Mouse (Mus musculus): ENCODE measurements around the gene Cdk9. TPM values are rescaled to one million over a fixed set of nuclear protein-coding genes. Genes with fewer than 3 reads are reported as not detected.

The Cdk9 gene
- polyA plus RNA-seq, 1 experiment = 76.6 TPM

- TF ChIP-seq MYOG (IDR thresholded peaks at IDR 0.05; ENCODE audit: control insufficient read depth in 1 of 3, insufficient read depth in 1 of 3, insufficient read length in 2 of 3, low read depth in 2 of 3) = no peak
- no peak for TF ChIP-seq SRF (IDR thresholded peaks at IDR 0.05; ENCODE audit: control insufficient read depth, insufficient read length, low read depth)
- no peak for TF ChIP-seq REST (IDR thresholded peaks at IDR 0.05; ENCODE audit: insufficient read depth, insufficient read length)
- TF ChIP-seq CEBPB (IDR thresholded peaks at IDR 0.05; ENCODE audit: insufficient read depth, poor library complexity, severe bottlenecking) = no peak
- no peak for TF ChIP-seq POLR2AphosphoS2 (IDR thresholded peaks at IDR 0.05; ENCODE audit: insufficient read length, low read depth)
- TF ChIP-seq POLR2A (IDR thresholded peaks at IDR 0.05; ENCODE audit: insufficient read length, low read depth) = no peak
- no peak for TF ChIP-seq MYOD1 (IDR thresholded peaks at IDR 0.05; ENCODE audit: control insufficient read depth in 1 of 3, insufficient read length in 2 of 3, low read depth in 2 of 3)
- TF ChIP-seq TCF3 (IDR thresholded peaks at IDR 0.05; ENCODE audit: insufficient read length, low read depth) = no peak
- no peak for TF ChIP-seq E2F4 (IDR thresholded peaks at IDR 0.05; ENCODE audit: insufficient read depth)
- no peak for TF ChIP-seq USF1 (IDR thresholded peaks at IDR 0.05; ENCODE audit: low read depth)
- TF ChIP-seq MAX (IDR thresholded peaks at IDR 0.05; ENCODE audit: low read depth) = no peak
- no peak for TF ChIP-seq TCF12 (IDR thresholded peaks at IDR 0.05; ENCODE audit: insufficient read depth, poor library complexity, severe bottlenecking)
- no peaks in the 10 kb centered on the region for H3K27me3 ChIP-seq (ENCODE audit: control insufficient read depth, insufficient read depth, insufficient read length)
Observed at GRCm38 (mm10) chr2:32669876-32670275, 43.0 kb downstream of the Cdk9 start.

DNA sequence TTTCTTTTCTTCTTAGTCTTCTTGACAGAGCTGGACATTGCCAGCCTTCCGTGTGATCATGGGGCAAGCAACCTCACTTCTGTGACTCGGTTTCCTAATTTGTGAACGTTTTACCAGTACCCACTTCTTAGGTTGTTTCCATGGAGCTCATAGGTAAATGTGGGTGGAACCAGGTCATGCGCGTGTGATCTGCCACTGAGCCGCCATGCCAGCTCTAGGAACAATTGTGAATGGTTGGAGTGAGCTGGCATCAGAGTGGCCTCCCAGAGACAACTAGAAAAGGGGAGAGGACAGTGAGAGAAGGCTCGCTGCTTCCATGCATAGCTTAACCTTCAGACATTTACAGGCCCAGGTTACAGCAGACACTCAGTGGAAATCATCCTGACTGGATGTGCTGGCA is 44.7 kb downstream of the Cdk9 start:
- no peak overlapping the region for H3ac ChIP-seq (ENCODE audit: control insufficient read depth, insufficient read length)
- H3K4me2 ChIP-seq (ENCODE audit: low read depth) = no peak overlapping the region
- no peaks in the 10 kb centered on the region for H3K27me3 ChIP-seq (ENCODE audit: control insufficient read depth, insufficient read depth, insufficient read length)
- no peak overlapping the region for H3K4me3 ChIP-seq
- no peaks in the 10 kb centered on the region for H3K36me3 ChIP-seq (ENCODE audit: control insufficient read depth, insufficient read depth)
- no peaks in the 10 kb centered on the region for H3K79me2 ChIP-seq (ENCODE audit: control insufficient read depth, insufficient read depth)
- no peak for TF ChIP-seq MAX (IDR thresholded peaks at IDR 0.05; ENCODE audit: low read depth)
- TF ChIP-seq MYOD1 (IDR thresholded peaks at IDR 0.05; ENCODE audit: control insufficient read depth in 1 of 3, insufficient read length in 2 of 3, low read depth in 2 of 3) = no peak
- no peak for TF ChIP-seq USF1 (IDR thresholded peaks at IDR 0.05; ENCODE audit: low read depth)
- no peak for TF ChIP-seq POLR2AphosphoS2 (IDR thresholded peaks at IDR 0.05; ENCODE audit: insufficient read length, low read depth)
- no peak for TF ChIP-seq TCF3 (IDR thresholded peaks at IDR 0.05; ENCODE audit: insufficient read length, low read depth)
- TF ChIP-seq MYOG (IDR thresholded peaks at IDR 0.05; ENCODE audit: control insufficient read depth in 1 of 3, insufficient read depth in 1 of 3, insufficient read length in 2 of 3, low read depth in 2 of 3) = no peak
- no peak for TF ChIP-seq E2F4 (IDR thresholded peaks at IDR 0.05; ENCODE audit: insufficient read depth)
- TF ChIP-seq TCF12 (IDR thresholded peaks at IDR 0.05; ENCODE audit: insufficient read depth, poor library complexity, severe bottlenecking) = no peak
- no peak for TF ChIP-seq POLR2A (IDR thresholded peaks at IDR 0.05; ENCODE audit: insufficient read length, low read depth)
- no peak for TF ChIP-seq CEBPB (IDR thresholded peaks at IDR 0.05; ENCODE audit: insufficient read depth, poor library complexity, severe bottlenecking)
- no peak for TF ChIP-seq SRF (IDR thresholded peaks at IDR 0.05; ENCODE audit: control insufficient read depth, insufficient read length, low read depth)
- TF ChIP-seq REST (IDR thresholded peaks at IDR 0.05; ENCODE audit: insufficient read depth, insufficient read length) = no peak

More at GRCm38 (mm10) chr2:32669876-32670275, 43.0 kb downstream of the Cdk9 start:
- H3K36me3 ChIP-seq (ENCODE audit: control insufficient read depth, insufficient read depth) = no peaks in the 10 kb centered on the region
- H3K79me2 ChIP-seq (ENCODE audit: control insufficient read depth, insufficient read depth) = no peaks in the 10 kb centered on the region
- H3K4me3 ChIP-seq = no peak overlapping the region
- no peak overlapping the region for H3ac ChIP-seq (ENCODE audit: control insufficient read depth, insufficient read length)
- no peak overlapping the region for H3K4me2 ChIP-seq (ENCODE audit: low read depth)

GRCm38 (mm10) chr2:32667775-32668174 is 45.1 kb downstream of the Cdk9 start:
- no peaks in the 10 kb centered on the region for H3K79me2 ChIP-seq (ENCODE audit: control insufficient read depth, insufficient read depth)
- no peak for TF ChIP-seq CEBPB (IDR thresholded peaks at IDR 0.05; ENCODE audit: insufficient read depth, poor library complexity, severe bottlenecking)
- no peak for TF ChIP-seq MAX (IDR thresholded peaks at IDR 0.05; ENCODE audit: low read depth)
- no peak for TF ChIP-seq POLR2A (IDR thresholded peaks at IDR 0.05; ENCODE audit: insufficient read length, low read depth)
- TF ChIP-seq REST (IDR thresholded peaks at IDR 0.05; ENCODE audit: insufficient read depth, insufficient read length) = no peak
- TF ChIP-seq MYOG (IDR thresholded peaks at IDR 0.05; ENCODE audit: control insufficient read depth in 1 of 3, insufficient read depth in 1 of 3, insufficient read length in 2 of 3, low read depth in 2 of 3) = no peak
- TF ChIP-seq E2F4 (IDR thresholded peaks at IDR 0.05; ENCODE audit: insufficient read depth) = no peak
- no peak for TF ChIP-seq USF1 (IDR thresholded peaks at IDR 0.05; ENCODE audit: low read depth)
- no peak for TF ChIP-seq TCF12 (IDR thresholded peaks at IDR 0.05; ENCODE audit: insufficient read depth, poor library complexity, severe bottlenecking)
- TF ChIP-seq POLR2AphosphoS2 (IDR thresholded peaks at IDR 0.05; ENCODE audit: insufficient read length, low read depth) = no peak
- TF ChIP-seq TCF3 (IDR thresholded peaks at IDR 0.05; ENCODE audit: insufficient read length, low read depth) = no peak
- TF ChIP-seq SRF (IDR thresholded peaks at IDR 0.05; ENCODE audit: control insufficient read depth, insufficient read length, low read depth) = no peak
- TF ChIP-seq MYOD1 (IDR thresholded peaks at IDR 0.05; ENCODE audit: control insufficient read depth in 1 of 3, insufficient read length in 2 of 3, low read depth in 2 of 3) = no peak
- no peaks in the 10 kb centered on the region for H3K36me3 ChIP-seq (ENCODE audit: control insufficient read depth, insufficient read depth)
- no peak overlapping the region for H3K4me2 ChIP-seq (ENCODE audit: low read depth)
- H3K4me3 ChIP-seq = no peak overlapping the region
- H3ac ChIP-seq (ENCODE audit: control insufficient read depth, insufficient read length) = no peak overlapping the region
- no peaks in the 10 kb centered on the region for H3K27me3 ChIP-seq (ENCODE audit: control insufficient read depth, insufficient read depth, insufficient read length)

DNA sequence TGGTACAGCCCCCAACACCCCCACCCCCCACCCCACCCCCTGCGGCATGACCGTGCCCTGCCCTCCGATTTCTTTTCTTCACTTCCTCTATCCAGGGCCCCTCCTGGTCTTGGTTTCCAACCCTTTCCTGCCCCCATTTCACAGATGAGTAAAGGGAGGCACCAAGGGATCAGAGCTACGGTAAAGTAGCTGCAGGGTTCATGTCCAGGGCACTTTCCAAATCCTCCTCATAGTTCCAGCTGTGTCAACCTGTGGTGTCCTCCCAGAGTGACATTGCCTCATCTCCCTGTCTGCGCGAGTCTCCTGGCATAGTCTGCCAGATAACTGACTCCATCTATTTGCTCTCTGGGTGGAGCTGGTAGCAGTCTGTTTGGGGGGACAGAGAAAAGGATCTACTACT is 47.0 kb downstream of the Cdk9 start:
- Histone ChIP-seq H3K36me3 (ENCODE audit: control insufficient read depth, insufficient read depth) (no peaks in the 10 kb centered on the region), H3K4me2 (ENCODE audit: low read depth) (no peak overlapping the region), H3ac (ENCODE audit: control insufficient read depth, insufficient read length) (no peak overlapping the region), H3K27me3 (ENCODE audit: control insufficient read depth, insufficient read depth, insufficient read length) (no peaks in the 10 kb centered on the region), H3K4me3 (no peak overlapping the region), H3K79me2 (ENCODE audit: control insufficient read depth, insufficient read depth) (no peaks in the 10 kb centered on the region)
- TF ChIP-seq TCF12 (IDR thresholded peaks at IDR 0.05; ENCODE audit: insufficient read depth, poor library complexity, severe bottlenecking) (no peak), USF1 (IDR thresholded peaks at IDR 0.05; ENCODE audit: low read depth) (no peak), E2F4 (IDR thresholded peaks at IDR 0.05; ENCODE audit: insufficient read depth) (no peak), REST (IDR thresholded peaks at IDR 0.05; ENCODE audit: insufficient read depth, insufficient read length) (no peak), MYOG (IDR thresholded peaks at IDR 0.05; ENCODE audit: control insufficient read depth in 1 of 3, insufficient read depth in 1 of 3, insufficient read length in 2 of 3, low read depth in 2 of 3) (no peak)

DNA sequence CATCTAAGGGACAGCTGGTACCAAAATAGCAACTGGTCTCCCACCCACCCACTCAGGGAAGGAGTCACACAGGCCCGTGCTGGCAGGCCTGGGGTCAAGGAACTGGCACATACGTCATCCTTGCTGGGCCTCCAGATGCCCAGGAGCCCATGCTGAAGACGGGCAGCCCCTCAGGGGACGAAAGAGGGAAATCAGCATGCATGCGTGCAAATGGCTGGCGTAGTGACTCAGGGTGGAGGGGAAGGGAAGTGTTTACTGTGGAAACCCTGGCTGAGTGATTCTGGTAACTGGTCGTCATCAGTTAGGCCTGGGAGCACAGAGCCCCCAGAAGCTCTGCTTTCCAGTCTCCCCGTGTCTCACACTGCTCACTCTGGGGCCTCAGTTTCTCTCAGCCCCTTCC is 47.5 kb downstream of the Cdk9 start:
- H3ac ChIP-seq (ENCODE audit: control insufficient read depth, insufficient read length) = no peak overlapping the region
- no peaks in the 10 kb centered on the region for H3K36me3 ChIP-seq (ENCODE audit: control insufficient read depth, insufficient read depth)
- H3K79me2 ChIP-seq (ENCODE audit: control insufficient read depth, insufficient read depth) = no peaks in the 10 kb centered on the region
- H3K4me2 ChIP-seq (ENCODE audit: low read depth) = no peak overlapping the region
- H3K27me3 ChIP-seq (ENCODE audit: control insufficient read depth, insufficient read depth, insufficient read length) = no peaks in the 10 kb centered on the region
- TF ChIP-seq USF1 (IDR thresholded peaks at IDR 0.05; ENCODE audit: low read depth) = no peak
- TF ChIP-seq SRF (IDR thresholded peaks at IDR 0.05; ENCODE audit: control insufficient read depth, insufficient read length, low read depth) = no peak
- H3K4me3 ChIP-seq = no peak overlapping the region
